Mouse (Mus musculus): ENCODE results near the gene Psmc3.

DNA sequence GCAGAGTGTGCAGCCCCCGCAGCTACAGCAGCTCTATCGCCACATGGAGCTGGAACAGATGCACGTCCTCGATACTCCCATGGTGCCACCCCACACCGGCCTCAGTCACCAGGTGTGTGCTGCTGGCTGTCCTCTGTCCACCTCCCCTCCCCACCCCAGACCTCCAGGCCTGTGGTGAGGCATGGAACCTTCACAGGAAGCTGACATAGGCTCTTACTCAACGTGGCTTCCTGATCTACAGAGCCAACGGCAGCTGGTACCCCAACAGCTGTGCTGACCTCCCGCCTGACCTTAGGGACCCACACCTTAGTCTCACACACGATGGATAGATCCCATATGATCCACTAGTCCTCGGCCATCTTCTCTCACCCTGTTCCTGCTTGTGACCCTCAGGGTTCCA is 59.5 kb downstream of the Psmc3 start:
- TF ChIP-seq CTCF (IDR thresholded peaks at IDR 0.05; ENCODE audit: extremely low read depth, insufficient read length, insufficient replicate concordance, low read depth, low read length) (no peak), POLR2A (IDR thresholded peaks at IDR 0.05; ENCODE audit: low read depth, low read length) (no peak)
